Mouse (Mus musculus): Measurements from ENCODE around the gene Rlf. TPM values are rescaled to one million over a fixed set of nuclear protein-coding genes. Genes with fewer than 3 reads are reported as not detected.

The Rlf gene
- polyA plus RNA-seq, 1 experiment: 2.7 TPM

- no peak for TF ChIP-seq POLR2A (IDR thresholded peaks at IDR 0.05; ENCODE audit: low read depth, low read length)
- no peak for TF ChIP-seq CTCF (conservative IDR thresholded peaks at IDR 0.05; ENCODE audit: insufficient read depth, insufficient read length, low read depth, low read length)
- Histone ChIP-seq H3K36me3 (ENCODE audit: control insufficient read depth, insufficient read depth, low read length) (no peaks in the 10 kb centered on the region), H3K27ac (ENCODE audit: insufficient read depth, low read depth, low read length) (no peak overlapping the region), H3K4me3 (ENCODE audit: insufficient read depth, low read depth, low read length) (no peak overlapping the region), H3K27me3 (replicated peaks; ENCODE audit: control insufficient read depth, insufficient read depth, low read length) (no peaks in the 10 kb centered on the region), H3K4me1 (ENCODE audit: control insufficient read depth, insufficient read depth, low read length) (peaks cover 15% of the 10 kb centered on the region; the same call in 1 of the 2 replicates)
- 69% methylated on average over 4 of the region's 4 CpGs for WGBS
- DNase-seq: no peak
Observed at GRCm38 (mm10) chr4:121197856-121198255, 17.0 kb downstream of the Rlf start.

- H3K27me3 ChIP-seq (replicated peaks; ENCODE audit: control insufficient read depth, insufficient read depth, low read length): no peaks in the 10 kb centered on the region
- no peak overlapping the region for H3K27ac ChIP-seq (ENCODE audit: insufficient read depth, low read depth, low read length)
- no peak overlapping the region for H3K4me3 ChIP-seq (ENCODE audit: insufficient read depth, low read depth, low read length)
- H3K4me1 ChIP-seq (ENCODE audit: control insufficient read depth, insufficient read depth, low read length): peaks cover 15% of the 10 kb centered on the region; the same call in 1 of the 2 replicates
- no peak for TF ChIP-seq POLR2A (IDR thresholded peaks at IDR 0.05; ENCODE audit: low read depth, low read length)
- no peak for TF ChIP-seq CTCF (conservative IDR thresholded peaks at IDR 0.05; ENCODE audit: insufficient read depth, insufficient read length, low read depth, low read length)
- WGBS: 94% methylated on average over 4 of the region's 4 CpGs
- no peaks in the 10 kb centered on the region for H3K36me3 ChIP-seq (ENCODE audit: control insufficient read depth, insufficient read depth, low read length)
- DNase-seq: no peak
Observed at GRCm38 (mm10) chr4:121196995-121197394, 17.9 kb downstream of the Rlf start.

GRCm38 (mm10) chr4:121196205-121196604, 18.7 kb downstream of the Rlf start:
- Histone ChIP-seq H3K36me3 (ENCODE audit: control insufficient read depth, insufficient read depth, low read length) (no peaks in the 10 kb centered on the region), H3K27me3 (replicated peaks; ENCODE audit: control insufficient read depth, insufficient read depth, low read length) (no peaks in the 10 kb centered on the region), H3K4me1 (ENCODE audit: control insufficient read depth, insufficient read depth, low read length) (peaks cover 13% of the 10 kb centered on the region; the same call in 1 of the 2 replicates), H3K27ac (ENCODE audit: insufficient read depth, low read depth, low read length) (no peak overlapping the region), H3K4me3 (ENCODE audit: insufficient read depth, low read depth, low read length) (no peak overlapping the region)
- no peak for TF ChIP-seq CTCF (conservative IDR thresholded peaks at IDR 0.05; ENCODE audit: insufficient read depth, insufficient read length, low read depth, low read length)
- TF ChIP-seq POLR2A (IDR thresholded peaks at IDR 0.05; ENCODE audit: low read depth, low read length): no peak
- WGBS: 65% methylated on average over 2 of the region's 2 CpGs
- peak; percentile 20 for DNase-seq

- Histone ChIP-seq H3K4me3 (ENCODE audit: insufficient read depth, low read depth, low read length) (no peak overlapping the region), H3K27ac (ENCODE audit: insufficient read depth, low read depth, low read length) (no peak overlapping the region), H3K4me1 (ENCODE audit: control insufficient read depth, insufficient read depth, low read length) (peaks cover 10% of the 10 kb centered on the region; the same call in 1 of the 2 replicates), H3K27me3 (replicated peaks; ENCODE audit: control insufficient read depth, insufficient read depth, low read length) (no peaks in the 10 kb centered on the region), H3K36me3 (ENCODE audit: control insufficient read depth, insufficient read depth, low read length) (no peaks in the 10 kb centered on the region)
- TF ChIP-seq POLR2A (IDR thresholded peaks at IDR 0.05; ENCODE audit: low read depth, low read length) (no peak), CTCF (conservative IDR thresholded peaks at IDR 0.05; ENCODE audit: insufficient read depth, insufficient read length, low read depth, low read length) (no peak)
- DNase-seq: no peak
Observed at GRCm38 (mm10) chr4:121194736-121195135, 20.1 kb downstream of the Rlf start.

GRCm38 (mm10) chr4:121192306-121192705, 22.6 kb downstream of the Rlf start:
- Histone ChIP-seq H3K4me3 (ENCODE audit: insufficient read depth, low read depth, low read length) (no peak overlapping the region), H3K4me1 (ENCODE audit: control insufficient read depth, insufficient read depth, low read length) (peaks cover 7% of the 10 kb centered on the region; the same call in 1 of the 2 replicates), H3K36me3 (ENCODE audit: control insufficient read depth, insufficient read depth, low read length) (peaks cover 2% of the 10 kb centered on the region; the same call in 1 of the 2 replicates), H3K27me3 (replicated peaks; ENCODE audit: control insufficient read depth, insufficient read depth, low read length) (no peaks in the 10 kb centered on the region), H3K27ac (ENCODE audit: insufficient read depth, low read depth, low read length) (no peak overlapping the region)
- WGBS: 90% methylated on average over 2 of the region's 2 CpGs
- no peak for DNase-seq
- no peak for TF ChIP-seq CTCF (conservative IDR thresholded peaks at IDR 0.05; ENCODE audit: insufficient read depth, insufficient read length, low read depth, low read length)
- no peak for TF ChIP-seq POLR2A (IDR thresholded peaks at IDR 0.05; ENCODE audit: low read depth, low read length)

- no peak for TF ChIP-seq POLR2A (IDR thresholded peaks at IDR 0.05; ENCODE audit: low read depth, low read length)
- H3K4me1 ChIP-seq (ENCODE audit: control insufficient read depth, insufficient read depth, low read length): peaks cover 7% of the 10 kb centered on the region; the same call in 1 of the 2 replicates
- peaks cover 2% of the 10 kb centered on the region; the same call in 1 of the 2 replicates for H3K36me3 ChIP-seq (ENCODE audit: control insufficient read depth, insufficient read depth, low read length)
- DNase-seq: no peak
- H3K27me3 ChIP-seq (replicated peaks; ENCODE audit: control insufficient read depth, insufficient read depth, low read length): no peaks in the 10 kb centered on the region
- WGBS: 62% methylated on average over 3 of the region's 3 CpGs
- no peak overlapping the region for H3K27ac ChIP-seq (ENCODE audit: insufficient read depth, low read depth, low read length)
- H3K4me3 ChIP-seq (ENCODE audit: insufficient read depth, low read depth, low read length): no peak overlapping the region
Observed at GRCm38 (mm10) chr4:121189341-121189740, 25.5 kb downstream of the Rlf start.

- DNase-seq: no peak
- Histone ChIP-seq H3K4me1 (ENCODE audit: control insufficient read depth, insufficient read depth, low read length) (no peaks in the 10 kb centered on the region), H3K27ac (ENCODE audit: insufficient read depth, low read depth, low read length) (no peak overlapping the region), H3K36me3 (ENCODE audit: control insufficient read depth, insufficient read depth, low read length) (peaks cover 4% of the 10 kb centered on the region; the same call in 1 of the 2 replicates), H3K27me3 (replicated peaks; ENCODE audit: control insufficient read depth, insufficient read depth, low read length) (no peaks in the 10 kb centered on the region), H3K4me3 (ENCODE audit: insufficient read depth, low read depth, low read length) (no peak overlapping the region)
- WGBS: 97% methylated on average over 3 of the region's 3 CpGs
- TF ChIP-seq POLR2A (IDR thresholded peaks at IDR 0.05; ENCODE audit: low read depth, low read length) (no peak), CTCF (conservative IDR thresholded peaks at IDR 0.05; ENCODE audit: insufficient read depth, insufficient read length, low read depth, low read length) (no peak)
Observed at GRCm38 (mm10) chr4:121179669-121180068, 35.2 kb downstream of the Rlf start.
